Mouse (Mus musculus): ENCODE results near the gene Cfap45.

Gene Cfap45

DNA sequence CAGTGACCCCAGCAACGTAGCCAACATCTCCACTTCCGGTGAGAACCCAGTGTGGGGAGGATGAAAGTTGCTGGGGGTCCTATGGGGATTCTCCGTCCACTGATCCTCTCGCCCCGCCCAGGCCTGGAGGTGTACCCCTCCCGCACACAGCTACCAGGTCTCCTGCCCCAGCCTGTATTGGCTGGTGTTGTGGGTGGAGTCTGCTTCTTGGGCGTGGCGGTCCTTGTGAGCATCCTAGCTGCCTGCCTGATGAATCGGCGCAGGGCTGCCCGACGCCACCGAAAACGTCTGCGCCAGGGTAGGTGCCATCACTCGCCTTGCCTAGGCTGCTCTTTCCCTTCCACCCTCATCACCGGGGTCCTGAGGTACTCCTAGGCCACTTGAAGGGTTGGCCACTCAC is 24.6 kb upstream of the Cfap45 start:
- DNase-seq (ENCODE audit: low spot score in 2 of 2), result no peak

DNA sequence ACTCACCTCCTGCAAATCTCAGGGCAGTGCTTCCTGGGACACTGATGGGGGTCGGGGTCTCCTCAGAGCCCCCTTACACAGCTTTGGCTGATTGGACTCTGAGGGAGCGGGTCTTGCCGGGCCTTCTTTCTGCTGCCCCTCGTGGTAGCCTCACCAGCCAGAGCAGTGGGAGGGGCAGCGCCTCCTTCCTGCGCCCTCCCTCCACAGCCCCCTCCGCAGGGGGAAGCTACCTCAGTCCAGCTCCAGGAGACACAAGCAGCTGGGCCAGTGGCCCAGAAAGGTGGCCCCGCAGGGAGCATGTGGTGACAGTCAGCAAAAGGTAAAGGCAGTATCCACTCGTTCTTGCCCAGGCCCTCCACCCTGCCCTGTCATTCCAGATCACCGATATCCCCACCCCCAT is 23.2 kb upstream of the Cfap45 start:
- no peak for DNase-seq (ENCODE audit: low spot score in 2 of 2)

DNA sequence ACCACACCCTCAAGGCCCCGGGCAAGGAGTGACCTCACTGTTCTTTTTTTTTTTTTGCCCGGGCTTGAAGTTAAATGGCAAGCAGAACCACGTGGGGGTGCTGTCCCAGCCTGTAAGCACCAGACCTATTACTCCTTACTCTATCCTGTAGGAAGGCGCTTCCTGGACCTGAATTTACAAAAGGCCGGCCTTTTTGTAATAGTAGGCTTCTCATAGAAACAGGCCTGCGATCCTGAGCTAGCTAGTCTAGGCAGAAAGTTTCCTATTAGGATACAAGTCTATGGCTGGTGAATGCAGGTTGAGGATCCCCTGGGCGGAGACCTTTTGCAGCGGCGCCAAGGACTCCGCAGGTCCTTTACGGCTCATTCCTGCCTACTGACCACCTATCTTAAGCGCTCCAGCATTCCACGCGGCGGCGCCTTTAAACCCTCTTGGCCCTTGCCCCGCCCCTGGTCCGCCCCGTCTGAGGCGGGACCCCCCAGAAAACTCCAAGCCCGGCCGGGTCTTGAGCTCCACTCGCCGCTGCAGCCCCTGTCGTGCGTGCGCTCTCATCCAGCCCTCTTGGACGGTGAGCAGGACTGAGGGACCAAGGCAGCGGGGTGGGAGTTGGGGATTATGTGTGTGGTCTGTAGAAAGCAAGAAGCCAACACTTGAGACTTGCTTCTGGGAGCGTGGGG is 20.7 kb upstream of the Cfap45 start, which contains the start of gene Tagln2:
Tagln2 (plus strand) TSS at position 283 of the 677 bp plus-strand sequence.
- DNase-seq (ENCODE audit: low spot score in 2 of 2), result no peak

DNA sequence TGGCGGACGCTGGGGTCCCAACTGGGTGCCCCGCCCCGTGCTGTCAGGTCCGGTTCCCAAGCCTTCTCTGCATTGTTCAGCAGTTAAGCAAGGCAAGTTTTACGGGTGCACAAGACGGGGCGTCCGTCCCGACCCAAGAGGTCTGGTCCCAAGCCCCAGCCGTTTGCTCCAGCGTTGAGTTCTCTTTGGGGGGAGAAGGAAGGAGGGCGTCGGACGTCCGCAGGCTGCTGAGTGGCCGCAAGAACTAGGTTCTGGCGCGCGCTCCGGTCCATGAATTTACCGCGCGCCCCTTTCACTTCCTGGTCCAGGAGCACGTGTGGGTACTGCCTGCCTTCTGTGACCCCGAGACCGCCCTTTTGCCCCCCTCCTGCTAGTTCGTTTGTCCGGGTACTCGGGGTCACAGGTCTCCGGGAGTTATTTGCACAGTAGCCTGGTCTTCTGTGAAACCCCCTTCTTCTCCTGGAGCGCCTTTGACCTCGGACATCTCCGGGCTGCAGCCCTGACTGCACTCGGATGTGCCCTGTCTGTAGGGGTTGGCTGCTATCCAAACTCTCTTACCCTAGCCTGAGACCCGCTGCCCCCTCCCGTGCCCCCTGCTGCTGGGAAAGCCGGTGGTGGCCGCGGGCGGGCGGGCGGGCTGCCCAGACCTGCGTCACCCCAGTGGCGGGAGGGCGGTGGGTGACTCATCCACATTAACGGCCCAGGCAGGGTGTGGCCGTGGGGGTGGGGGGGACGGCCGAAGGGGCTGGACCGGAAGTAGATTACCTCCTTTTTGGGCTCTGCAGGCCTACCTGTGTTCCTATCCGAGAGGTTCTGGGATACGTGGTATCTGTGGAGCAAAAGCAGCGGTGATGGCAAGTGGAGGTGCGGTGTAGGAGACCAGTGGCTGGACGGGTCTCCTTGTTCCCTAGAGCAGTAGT is 19.9 kb upstream of the Cfap45 start:
- no peak for DNase-seq (ENCODE audit: low spot score in 2 of 2)

DNA sequence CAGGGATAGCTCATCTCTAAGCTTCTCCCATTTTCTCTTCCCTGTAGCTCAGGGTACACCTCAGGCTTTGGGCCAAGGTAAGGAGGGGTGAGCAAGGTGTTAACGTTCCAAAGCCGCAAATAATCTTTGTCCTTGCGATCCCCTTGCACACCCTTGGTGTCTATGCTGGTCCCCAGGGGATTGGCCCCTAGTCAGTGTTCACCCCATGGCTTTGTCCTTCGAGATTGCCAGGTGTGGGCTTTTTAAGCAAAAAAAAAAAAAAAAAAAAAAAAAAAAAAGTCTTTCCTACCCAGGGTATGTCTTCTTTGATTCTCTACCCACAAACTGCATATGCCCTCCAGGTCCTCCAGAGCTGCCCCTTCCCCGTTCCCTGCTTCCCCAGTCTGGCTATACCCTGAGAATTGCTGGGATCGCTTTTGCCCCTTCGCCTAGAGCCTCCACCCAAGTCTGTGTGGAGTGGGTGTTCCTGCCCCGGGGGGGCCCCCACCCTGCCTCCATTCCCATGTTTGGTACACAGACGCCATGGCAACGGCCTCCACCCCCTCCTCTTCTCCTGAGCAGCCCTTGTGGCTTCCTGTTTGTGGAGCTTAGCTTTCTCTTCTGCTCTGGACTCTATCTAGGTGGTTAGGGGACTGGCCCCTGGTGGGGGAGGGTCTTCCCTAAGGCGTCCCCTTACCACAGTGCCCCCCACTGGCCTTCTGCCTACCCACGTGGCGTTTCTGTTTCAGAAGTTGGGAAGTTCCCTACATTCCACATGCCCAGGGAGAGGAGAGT is 19.0 kb upstream of the Cfap45 start:
- DNase-seq (ENCODE audit: low spot score in 2 of 2), result no peak

DNA sequence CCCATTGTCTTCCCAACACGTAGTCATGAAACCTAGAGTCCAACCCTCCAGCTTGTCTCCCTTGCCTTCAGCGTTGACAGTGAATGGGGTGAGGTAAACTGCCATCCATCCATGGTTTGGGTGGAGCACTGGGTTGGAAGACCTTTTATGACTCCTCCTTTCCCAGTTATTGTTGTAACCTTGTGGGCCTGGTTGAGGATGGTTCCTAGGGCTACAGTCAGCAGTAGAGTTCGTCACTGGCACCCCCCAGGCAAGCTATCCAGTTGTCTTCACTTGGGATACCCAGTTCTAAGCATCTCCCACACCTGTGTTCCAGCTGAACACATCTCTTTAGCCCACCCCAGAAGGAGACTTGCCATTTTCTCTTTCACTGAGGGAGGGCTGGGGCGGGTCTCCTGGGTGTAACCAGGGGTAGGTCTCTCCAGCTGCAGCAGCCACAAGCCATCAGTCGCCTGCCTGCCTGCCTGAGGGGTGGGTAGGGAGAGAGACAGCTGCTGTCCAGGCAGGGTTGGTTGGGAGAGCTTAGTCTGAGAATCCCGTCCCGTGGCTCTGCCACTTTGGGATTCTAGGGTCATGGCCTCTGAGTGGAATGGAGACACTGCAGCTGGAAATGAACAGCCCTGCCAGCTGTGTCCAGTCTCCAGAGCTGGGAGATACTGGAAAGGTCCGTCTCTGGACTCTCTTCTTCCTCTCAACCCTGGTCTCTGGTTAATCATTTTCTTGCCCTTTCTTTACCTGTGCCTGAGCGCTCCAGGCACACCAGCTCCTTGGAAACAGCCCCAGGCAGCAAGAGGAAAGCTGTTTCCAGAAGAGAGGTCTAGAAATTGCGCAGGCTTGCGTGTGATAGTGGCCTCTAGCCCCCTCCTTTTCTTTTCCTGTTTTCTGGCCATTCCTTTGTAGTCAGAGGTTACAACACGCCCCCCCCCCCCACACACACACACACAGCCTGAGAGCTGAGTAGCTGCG is 18.2 kb upstream of the Cfap45 start:
- DNase-seq (ENCODE audit: low spot score in 2 of 2), result no peak

DNA sequence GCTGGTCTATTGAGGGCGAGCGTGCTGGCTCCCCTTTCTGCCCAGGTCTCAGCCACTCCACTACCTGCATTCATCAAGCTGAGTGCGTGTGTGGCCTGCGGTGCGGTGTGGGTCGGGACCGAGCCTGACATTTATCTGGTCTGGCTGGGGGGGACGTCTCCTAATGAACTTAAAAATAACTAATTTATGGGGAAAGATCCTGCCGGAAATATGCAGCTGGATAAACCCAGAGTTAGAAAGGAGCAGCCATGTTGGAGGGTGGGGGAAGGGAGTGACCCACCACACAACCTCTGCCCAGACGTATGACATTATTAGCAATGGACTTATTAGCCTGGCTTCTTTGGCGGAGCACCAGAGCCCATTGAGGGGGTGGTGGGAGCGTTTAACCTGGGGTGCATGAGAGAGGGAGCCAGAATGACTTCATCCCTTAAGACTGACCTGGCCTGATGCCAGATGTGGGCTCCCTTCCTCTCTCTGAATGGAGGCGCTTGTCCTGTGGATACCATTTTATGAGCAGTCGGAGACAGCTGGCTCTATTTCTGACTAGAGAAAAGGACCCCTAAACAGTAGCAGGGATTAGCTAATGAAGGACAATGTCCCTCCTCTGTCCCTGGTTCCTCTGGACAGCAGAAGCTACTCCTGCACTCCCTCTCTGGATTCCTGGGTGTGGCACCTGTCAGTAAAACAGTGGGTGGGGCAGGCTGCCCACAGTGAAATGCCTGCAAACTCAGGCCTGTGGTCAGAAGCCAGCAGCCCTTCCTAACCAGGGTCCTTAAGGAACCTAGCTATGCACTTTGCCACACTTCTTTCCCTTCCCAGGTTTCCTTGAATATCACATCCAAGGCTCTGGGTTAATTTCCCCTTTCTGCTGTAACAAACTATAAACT is 17.2 kb upstream of the Cfap45 start:
- DNase-seq (ENCODE audit: low spot score in 2 of 2), result no peak

DNA sequence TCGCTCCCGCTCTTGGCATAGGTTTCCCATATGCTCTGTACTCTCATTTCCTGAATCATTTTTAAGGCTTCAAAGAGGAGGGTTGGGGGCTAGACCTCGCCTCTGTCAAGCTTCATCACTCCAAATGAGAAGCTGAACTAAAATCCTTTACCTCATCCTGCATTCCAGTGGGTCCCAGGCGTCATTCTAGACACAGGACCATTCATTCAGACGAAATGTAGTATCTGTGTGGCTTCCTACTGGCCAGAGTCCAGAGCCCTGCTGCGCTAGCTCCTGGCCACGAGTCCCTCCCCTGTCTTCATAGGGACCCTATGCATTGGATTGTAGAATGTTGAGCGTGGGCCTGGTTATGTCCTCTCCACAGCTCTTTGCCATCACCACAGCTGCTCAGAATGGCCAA is 15.8 kb upstream of the Cfap45 start:
- DNase-seq (ENCODE audit: low spot score in 2 of 2), result no peak

DNA sequence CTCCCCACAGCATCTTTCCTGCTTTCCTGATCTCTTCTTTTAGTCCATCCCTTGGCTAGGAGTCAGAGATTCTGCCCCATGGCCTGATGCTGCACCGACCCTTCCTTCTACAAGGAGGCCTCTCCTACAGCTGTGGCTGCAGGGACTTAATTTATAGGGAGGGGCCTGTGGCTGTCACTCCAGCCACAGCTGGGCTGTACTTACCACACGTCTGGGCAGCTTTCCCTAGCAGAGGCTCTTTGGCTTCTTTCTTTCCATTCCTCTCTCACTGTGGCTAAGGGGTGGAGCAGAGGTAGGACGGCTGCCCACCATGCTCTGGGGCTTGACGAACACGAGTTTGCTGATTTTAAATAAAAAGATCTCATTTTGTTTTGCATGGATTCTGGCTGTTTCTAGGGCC is 13.6 kb upstream of the Cfap45 start:
- no peak for DNase-seq (ENCODE audit: low spot score in 2 of 2)

DNA sequence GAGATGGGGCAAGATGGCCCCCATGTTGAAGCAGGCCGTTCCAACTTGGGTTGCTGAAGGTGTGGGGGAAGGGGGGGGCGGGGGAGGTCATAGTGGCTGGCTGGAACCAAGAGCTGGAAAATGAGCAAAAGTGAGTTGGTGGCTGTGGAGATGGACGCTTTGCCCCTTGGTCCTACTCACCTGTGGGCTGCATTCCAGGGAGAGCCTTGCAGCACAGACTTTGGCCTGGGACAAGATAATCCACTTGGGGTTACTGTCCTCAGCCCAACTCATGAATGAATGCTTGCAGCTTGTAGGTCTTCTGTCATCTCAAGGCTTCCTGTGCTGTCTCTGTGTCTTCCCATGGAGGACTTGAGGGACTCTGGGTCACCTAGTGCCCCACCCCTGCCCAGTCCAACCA is 12.9 kb upstream of the Cfap45 start:
- no peak for DNase-seq (ENCODE audit: low spot score in 2 of 2)

DNA sequence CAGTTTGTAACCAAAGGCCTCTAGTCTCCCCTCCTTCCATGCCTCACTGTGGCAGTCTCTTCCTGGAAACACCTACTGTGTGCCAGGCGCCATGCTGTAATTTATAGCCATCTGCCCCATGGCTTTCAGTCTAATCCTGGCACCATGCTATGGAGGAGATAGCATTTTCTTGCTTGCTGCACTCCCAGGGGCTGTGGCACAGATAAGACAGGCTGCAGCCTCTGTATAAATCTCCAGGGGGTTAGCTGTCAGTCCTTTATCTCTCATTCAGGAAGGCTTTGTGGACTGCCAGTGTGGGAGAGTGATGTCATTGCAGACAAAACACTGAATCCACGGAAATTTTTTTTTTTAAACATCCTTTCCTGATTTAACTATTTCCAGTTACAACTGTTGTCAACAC is 12.4 kb upstream of the Cfap45 start:
- no peak for DNase-seq (ENCODE audit: low spot score in 2 of 2)

DNA sequence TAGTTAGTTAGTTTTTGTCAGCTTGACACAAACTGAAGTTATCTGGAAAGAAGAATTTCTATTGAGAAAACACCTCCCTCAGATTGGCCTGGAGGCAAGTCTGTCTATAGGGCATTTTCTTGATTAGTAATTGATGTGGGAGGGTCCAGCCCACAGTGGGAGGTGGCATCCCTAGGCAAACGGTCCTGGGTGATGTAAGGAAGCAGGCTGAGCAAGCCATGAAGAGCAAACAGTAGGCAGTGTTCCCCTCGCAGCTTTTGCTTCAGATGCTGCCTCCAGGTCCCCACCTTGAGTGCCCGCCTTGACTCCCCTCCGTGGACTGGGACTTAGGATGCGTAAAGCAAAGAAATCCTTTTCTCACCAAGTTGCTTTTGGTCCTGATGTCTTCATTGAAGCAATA is 11.4 kb upstream of the Cfap45 start:
- no peak for DNase-seq (ENCODE audit: low spot score in 2 of 2)

DNA sequence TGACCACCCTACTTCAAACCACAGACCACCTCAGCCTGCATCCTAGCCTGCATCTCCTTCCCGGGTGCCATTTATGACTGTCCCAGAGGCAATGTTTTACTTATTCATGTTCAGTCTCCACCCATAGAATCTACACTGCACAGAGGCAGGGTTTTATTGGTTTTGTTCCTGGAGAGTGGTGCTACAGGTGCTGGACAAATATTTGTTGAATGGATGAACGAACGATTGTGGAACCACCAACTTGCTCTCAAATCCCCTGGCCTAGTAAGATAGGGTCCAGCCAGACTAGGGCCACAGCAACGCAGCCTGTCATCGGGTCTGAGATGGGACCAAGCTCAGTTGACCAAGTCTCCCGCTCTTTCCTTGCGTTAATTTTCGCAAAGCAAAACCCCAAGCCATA is 10.6 kb upstream of the Cfap45 start:
- DNase-seq (ENCODE audit: low spot score in 2 of 2), result no peak

DNA sequence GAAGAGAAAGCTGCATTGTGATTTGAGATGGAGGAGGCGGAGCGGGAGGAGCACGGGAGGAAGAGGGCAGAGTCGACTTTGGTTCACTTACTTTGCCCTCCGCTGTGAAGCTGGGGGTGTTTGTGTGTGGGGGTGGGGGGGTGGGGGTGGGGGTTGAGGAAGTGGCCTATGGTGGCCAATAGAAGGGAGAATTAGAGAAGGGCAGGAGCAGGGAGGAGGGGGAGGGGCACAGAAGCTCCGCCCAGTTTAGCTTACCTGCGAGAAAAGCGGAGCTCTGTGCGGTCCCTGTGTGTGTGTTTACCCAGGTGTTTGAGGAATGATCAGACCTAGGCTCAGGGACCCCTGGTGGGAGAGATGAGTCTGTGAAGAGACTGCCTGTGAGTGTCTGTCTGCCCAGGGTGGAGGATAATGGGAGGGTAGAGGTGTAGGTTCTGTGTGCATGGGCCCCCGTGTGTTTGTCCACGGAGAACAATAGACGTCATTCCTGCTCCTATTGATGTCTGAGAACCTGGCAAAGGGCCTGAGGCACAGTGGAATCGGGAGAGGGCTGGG is 10.1 kb upstream of the Cfap45 start:
- DNase-seq (ENCODE audit: low spot score in 2 of 2), result no peak

DNA sequence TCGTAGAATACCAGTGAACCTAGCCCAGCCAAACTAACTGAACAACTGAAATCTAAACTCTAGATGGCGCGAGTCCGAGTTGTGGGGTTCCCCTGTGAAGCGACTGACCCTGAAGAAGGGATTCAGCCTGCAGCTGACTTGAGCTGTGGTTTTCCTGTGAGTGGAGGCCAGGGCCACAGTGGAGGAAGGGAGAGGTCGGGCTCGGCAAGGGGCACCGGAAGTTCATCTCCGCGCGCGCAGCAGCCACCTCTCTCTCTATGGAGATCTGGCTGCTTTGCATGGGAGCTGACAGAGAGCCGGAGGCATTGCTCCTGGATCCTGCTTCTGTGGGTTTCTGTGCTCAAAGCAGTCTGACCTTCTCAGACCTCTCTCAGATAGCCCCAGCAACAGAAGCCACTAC is 7.6 kb upstream of the Cfap45 start:
- DNase-seq (ENCODE audit: low spot score in 2 of 2), result no peak

DNA sequence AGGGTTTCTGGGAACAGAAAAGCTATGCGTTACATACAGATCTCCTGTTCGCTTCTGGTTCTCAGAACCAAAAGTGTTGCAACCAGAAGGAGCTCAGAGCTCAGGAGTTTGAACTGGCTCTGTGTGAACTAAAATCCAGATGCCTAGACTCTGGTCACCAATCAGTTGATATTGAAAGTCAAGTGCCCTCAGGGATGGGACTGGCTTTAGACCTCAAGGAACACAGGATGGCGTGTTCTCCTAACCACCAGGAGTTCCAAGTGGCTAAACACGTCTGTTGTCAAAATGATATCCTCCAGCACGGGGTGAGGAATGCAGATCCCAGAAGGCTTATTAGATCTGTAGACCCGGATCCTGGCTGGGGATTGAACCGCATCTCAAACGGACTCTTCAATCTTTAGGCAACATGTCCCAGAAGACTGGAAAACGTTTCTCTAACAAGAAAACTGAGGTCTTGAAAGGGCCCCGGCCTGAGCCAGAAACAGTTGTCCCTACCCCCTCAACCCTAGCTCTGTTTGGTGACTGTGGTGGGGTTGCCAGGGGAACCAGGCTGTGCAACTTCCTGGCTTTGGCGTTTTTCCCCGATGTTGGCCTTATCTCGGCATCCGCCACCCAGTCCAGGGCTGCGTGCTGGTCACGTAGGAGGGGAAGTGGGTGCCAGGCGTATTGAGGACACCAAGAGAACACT is 6.9 kb upstream of the Cfap45 start:
- no peak for DNase-seq (ENCODE audit: low spot score in 2 of 2)

DNA sequence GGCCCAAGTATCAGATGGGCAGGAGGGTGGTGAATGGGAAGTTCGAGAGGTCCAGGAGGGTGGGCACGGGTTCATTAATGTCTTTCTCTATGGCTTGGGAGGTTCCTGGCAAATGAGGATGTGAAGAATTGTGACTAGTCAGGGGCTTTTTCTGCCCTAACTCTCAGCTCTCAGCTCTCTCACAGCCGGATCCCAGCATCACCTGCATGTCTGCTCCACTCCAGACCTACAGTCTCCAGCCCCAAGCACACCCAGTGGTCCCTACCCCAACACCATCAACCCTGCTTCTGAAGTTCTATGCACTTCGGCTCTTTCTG is 6.4 kb upstream of the Cfap45 start:
- DNase-seq (ENCODE audit: low spot score in 2 of 2), result no peak

DNA sequence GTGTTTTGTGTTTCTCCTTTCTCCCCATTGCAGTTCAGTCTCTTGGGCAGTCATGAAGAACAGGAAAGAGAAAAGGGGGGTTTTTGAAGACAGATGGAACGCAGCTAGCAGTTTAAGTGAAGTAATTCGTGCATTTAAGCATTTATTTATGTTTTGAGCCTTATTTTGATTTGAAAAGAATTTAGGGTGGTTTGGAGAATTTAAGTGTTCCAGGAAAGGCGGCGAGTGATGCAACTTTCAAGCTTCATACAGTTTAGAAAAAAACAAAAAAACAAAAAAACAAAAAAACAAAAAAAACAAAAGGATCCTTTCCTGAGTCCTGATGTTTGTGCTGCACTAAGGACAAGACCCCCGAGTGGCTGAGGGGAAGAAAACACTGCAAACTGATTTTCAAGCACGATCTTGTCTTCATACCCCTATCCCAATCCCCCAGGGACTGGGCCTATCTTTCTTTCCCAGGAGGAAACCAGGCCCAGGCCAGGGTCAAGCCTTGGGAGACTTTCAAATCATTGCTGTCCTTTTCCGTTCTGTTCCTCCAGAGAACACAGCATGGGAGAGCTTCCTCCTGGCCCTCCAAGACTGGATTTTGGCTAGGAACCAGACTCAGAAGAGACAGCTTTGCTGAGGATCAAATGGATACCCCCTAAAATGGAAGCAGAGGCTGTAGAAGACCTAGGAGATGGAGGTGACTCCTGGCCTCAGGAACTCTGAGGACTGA is 5.9 kb upstream of the Cfap45 start:
- no peak for DNase-seq (ENCODE audit: low spot score in 2 of 2)

DNA sequence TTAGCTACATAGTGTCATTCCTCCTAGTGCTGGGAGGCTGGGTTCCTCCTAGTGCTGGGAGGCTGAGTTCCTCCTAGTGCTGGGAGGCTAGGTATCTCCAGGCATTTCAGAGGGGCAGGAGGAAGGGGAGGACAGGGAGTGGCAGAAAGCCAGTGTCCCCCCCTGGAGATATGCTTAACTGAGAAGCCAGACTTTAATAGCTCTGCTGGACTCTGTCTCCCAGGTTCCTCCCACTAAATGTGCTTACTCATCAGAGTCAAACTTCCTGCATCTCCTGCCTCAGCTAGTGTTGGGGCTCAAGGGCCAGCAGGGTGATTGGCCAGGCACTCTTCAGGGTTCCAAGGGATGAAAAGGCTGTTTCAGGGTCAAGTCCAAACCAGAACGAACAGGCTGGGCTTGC is 5.2 kb upstream of the Cfap45 start:
- no peak for DNase-seq (ENCODE audit: low spot score in 2 of 2)

Measured in right cerebral cortex, postnatal 36 days (tissue).